Mouse (Mus musculus): ENCODE data around the gene Hsd17b11. TPM values are rescaled to one million over a fixed set of nuclear protein-coding genes. Genes with fewer than 3 reads are reported as not detected.

Gene Hsd17b11
- polyA plus RNA-seq (2015; fragmentation: Illumina TruSeq; extraction: RNeasy Lipid Tissue Mini Kit (QIAGEN cat#74804); ENCODE audit: insufficient read depth, low replicate concordance), result 69.0 TPM

GRCm38 (mm10) chr5:104021597-104022378 is at the start of gene Hsd17b11:
Hsd17b11 (minus strand) TSS chr5:104021919.

GRCm38 (mm10) chr5:104046256-104047199 is 24.8 kb upstream of the Hsd17b11 start, which contains the start of gene Nudt9:
Nudt9 (plus strand) TSS chr5:104046306.

DNA sequence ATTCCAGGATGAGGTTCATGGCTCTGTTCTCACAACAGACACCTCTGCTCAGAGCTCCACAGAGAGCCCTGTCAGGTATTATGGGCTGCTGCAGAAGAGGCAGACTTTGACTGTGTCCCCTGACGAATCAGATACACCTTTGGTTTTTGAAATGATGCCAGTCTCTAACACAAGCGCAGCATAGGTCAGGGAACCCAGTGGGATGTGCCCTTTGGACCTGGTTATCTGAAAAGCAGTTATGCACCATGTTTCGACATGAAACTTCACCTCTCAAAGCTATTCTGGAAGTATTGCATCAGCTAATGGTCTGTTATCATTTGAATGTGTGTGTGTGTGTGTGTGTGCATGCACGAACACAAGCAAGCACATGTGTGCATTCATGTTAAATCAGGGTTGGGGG is 44.4 kb downstream of the Hsd17b11 start, which contains the start of gene Hsd17b13:
Hsd17b13 (minus strand) TSS at position 114 of the 400 bp plus-strand sequence.

Other genes starting within 250 kb of the Hsd17b11 start
- 2.6 TPM for gene Klhl8, start 110.7 kb downstream of the Hsd17b11 start, polyA plus RNA-seq (2015; fragmentation: Illumina TruSeq; extraction: RNeasy Lipid Tissue Mini Kit (QIAGEN cat#74804); ENCODE audit: insufficient read depth, low replicate concordance)
- 0.18 TPM for gene Hsd17b13, start 44.5 kb downstream of the Hsd17b11 start, polyA plus RNA-seq (2015; fragmentation: Illumina TruSeq; extraction: RNeasy Lipid Tissue Mini Kit (QIAGEN cat#74804); ENCODE audit: insufficient read depth, low replicate concordance)
- gene Nudt9, start 24.4 kb upstream of the Hsd17b11 start, polyA plus RNA-seq (2015; fragmentation: Illumina TruSeq; extraction: RNeasy Lipid Tissue Mini Kit (QIAGEN cat#74804); ENCODE audit: insufficient read depth, low replicate concordance), result 36.2 TPM
- gene Gm17660, start 55.7 kb upstream of the Hsd17b11 start, polyA plus RNA-seq (2015; fragmentation: Illumina TruSeq; extraction: RNeasy Lipid Tissue Mini Kit (QIAGEN cat#74804); ENCODE audit: insufficient read depth, low replicate concordance), result not detected
- gene Sparcl1, start 91.8 kb upstream of the Hsd17b11 start, polyA plus RNA-seq (2015; fragmentation: Illumina TruSeq; extraction: RNeasy Lipid Tissue Mini Kit (QIAGEN cat#74804); ENCODE audit: insufficient read depth, low replicate concordance), result 80.1 TPM
- not detected for gene Dspp, start 148.8 kb upstream of the Hsd17b11 start, polyA plus RNA-seq (2015; fragmentation: Illumina TruSeq; extraction: RNeasy Lipid Tissue Mini Kit (QIAGEN cat#74804); ENCODE audit: insufficient read depth, low replicate concordance)
- gene Dmp1, start 180.7 kb upstream of the Hsd17b11 start, polyA plus RNA-seq (2015; fragmentation: Illumina TruSeq; extraction: RNeasy Lipid Tissue Mini Kit (QIAGEN cat#74804); ENCODE audit: insufficient read depth, low replicate concordance), result 0.15 TPM

Measured in spleen, adult 10 weeks (tissue).